Comparison of ENCODE assay signal across 8 mouse cellular contexts in the genomic region with DNA sequence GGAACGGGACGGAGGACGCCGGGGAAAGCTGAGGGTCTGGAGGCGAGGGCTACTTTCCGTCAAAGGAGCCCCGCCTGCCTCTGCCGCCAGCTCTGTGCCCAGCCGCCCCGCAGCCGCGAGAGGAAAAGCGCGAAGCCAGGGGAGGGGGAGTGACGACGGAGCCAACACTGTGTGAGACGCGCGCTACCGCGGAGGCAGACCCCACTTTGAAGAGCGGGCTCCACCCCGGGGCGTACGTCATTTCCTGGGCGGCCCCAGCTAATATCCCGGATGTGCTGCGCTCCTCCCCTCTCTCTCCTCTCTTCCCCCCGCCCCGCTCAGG. TPM values are rescaled to one million over a fixed set of nuclear protein-coding genes. Genes with fewer than 3 reads are reported as not detected.
DNase-seq lines count a peak whose midpoint lies in the region; ATAC-seq and TF ChIP-seq lines count a peak whose summit lies in the region.

No protein-coding gene starts in this region.

- peak; percentile 90 for TF ChIP-seq POLR2A in spleen, adult 2 months (IDR thresholded peaks at IDR 0.05; ENCODE audit: low read depth, low read length)

- ATAC-seq in embryonic facial prominence, embryonic 14.5 days (ENCODE audit: low read depth), result peak; percentile 99
- ATAC-seq in limb, embryonic 12.5 days (ENCODE audit: insufficient number of reproducible peaks, insufficient read depth, low FRiP score, low TSS enrichment, low read depth), result peak; percentile 98
- peak; percentile 99 for ATAC-seq in midbrain, embryonic 14.5 days (ENCODE audit: low FRiP score, low TSS enrichment)

- H3K9ac ChIP-seq in embryonic facial prominence, embryonic 14.5 days (ENCODE audit: low read depth, low read length), result peak overlapping the region; percentile 96
- peak overlapping the region; percentile 95 for H3K9ac ChIP-seq in limb, embryonic 12.5 days (replicated peaks)
- H3K9ac ChIP-seq in midbrain, embryonic 14.5 days (replicated peaks; ENCODE audit: low read length), result peak overlapping the region; percentile 97

- peak overlapping the region; percentile 98 for H3K4me3 ChIP-seq in embryonic facial prominence, embryonic 14.5 days (ENCODE audit: low read depth, low read length)
- H3K4me3 ChIP-seq in limb, embryonic 12.5 days (replicated peaks), result peak overlapping the region; percentile 93
- peak overlapping the region; percentile 93 for H3K4me3 ChIP-seq in midbrain, embryonic 14.5 days (replicated peaks; ENCODE audit: low read depth, low read length)
- peak overlapping the region; percentile 99 for H3K4me3 ChIP-seq in spleen, adult 2 months (ENCODE audit: extremely low read depth, insufficient read depth, insufficient read length)

- H3K27ac ChIP-seq in embryonic facial prominence, embryonic 14.5 days (replicated peaks; ENCODE audit: low read depth, low read length), result peak overlapping the region; percentile 100
- H3K27ac ChIP-seq in limb, embryonic 12.5 days, result peak overlapping the region; percentile 100
- peak overlapping the region; percentile 100 for H3K27ac ChIP-seq in midbrain, embryonic 14.5 days (replicated peaks; ENCODE audit: low read depth, low read length)
- H3K27ac ChIP-seq in spleen, adult 2 months (ENCODE audit: insufficient read depth, low read length), result peak overlapping the region; percentile 100

- no peaks in the 10 kb centered on the region for H3K36me3 ChIP-seq in embryonic facial prominence, embryonic 14.5 days (ENCODE audit: control insufficient read depth, insufficient read depth, low read length)
- no peaks in the 10 kb centered on the region for H3K36me3 ChIP-seq in limb, embryonic 12.5 days
- no peaks in the 10 kb centered on the region for H3K36me3 ChIP-seq in midbrain, embryonic 14.5 days (ENCODE audit: control insufficient read depth, insufficient read depth, low read length)
- H3K36me3 ChIP-seq in spleen, adult 2 months (ENCODE audit: control insufficient read depth, insufficient read depth, low read length), result no peaks in the 10 kb centered on the region

- TF ChIP-seq CTCF in spleen, adult 2 months (IDR thresholded peaks at IDR 0.05; ENCODE audit: extremely low read depth, insufficient read depth, insufficient read length, insufficient replicate concordance), result no peak

- H3K9me3 ChIP-seq in embryonic facial prominence, embryonic 14.5 days (ENCODE audit: control insufficient read depth, low read length), result no peaks in the 10 kb centered on the region
- no peaks in the 10 kb centered on the region for H3K9me3 ChIP-seq in limb, embryonic 12.5 days
- H3K9me3 ChIP-seq in midbrain, embryonic 14.5 days (ENCODE audit: control insufficient read depth, low read length), result no peaks in the 10 kb centered on the region

- peak overlapping the region; percentile 43; the same call in 1 of the 2 replicates for H3K4me2 ChIP-seq in embryonic facial prominence, embryonic 14.5 days (ENCODE audit: low read depth, low read length)
- H3K4me2 ChIP-seq in limb, embryonic 12.5 days, result peak overlapping the region; percentile 80
- peak overlapping the region; percentile 42 for H3K4me2 ChIP-seq in midbrain, embryonic 14.5 days (ENCODE audit: low read length)

- peaks cover 7% of the 10 kb centered on the region; the same call in 1 of the 2 replicates for H3K4me1 ChIP-seq in embryonic facial prominence, embryonic 14.5 days (ENCODE audit: control insufficient read depth, insufficient read depth, low read length)
- no peaks in the 10 kb centered on the region; the same call in 1 of the 2 replicates for H3K4me1 ChIP-seq in limb, embryonic 12.5 days (replicated peaks)
- peaks cover 16% of the 10 kb centered on the region for H3K4me1 ChIP-seq in midbrain, embryonic 14.5 days (ENCODE audit: control insufficient read depth, insufficient read depth, low read length)
- peaks cover 4% of the 10 kb centered on the region; the same call in 1 of the 2 replicates for H3K4me1 ChIP-seq in spleen, adult 2 months (ENCODE audit: control insufficient read depth, insufficient read depth, insufficient read length)

- 0% methylated on average over 5 of the region's 30 CpGs for WGBS in embryonic facial prominence, embryonic 14.5 days
- WGBS in limb, embryonic 12.5 days, result under 1% methylated on average over 30 of the region's 30 CpGs
- WGBS in midbrain, embryonic 14.5 days, result 0% methylated on average over 27 of the region's 30 CpGs
- 1% methylated on average over 27 of the region's 30 CpGs for WGBS in spleen, adult 2 months

- DNase-seq in A20 (ENCODE audit: low read depth, low spot score), result peak; percentile 97
- peak; percentile 79 to 83 for DNase-seq in adrenal gland, postnatal 4 days (ENCODE audit: low spot score in 2 of 2)
- DNase-seq in embryonic facial prominence, embryonic 14.5 days (ENCODE audit: low spot score), result peak; percentile 98
- DNase-seq in heart, adult 8-10 months (ENCODE audit: low spot score), result peak; percentile 90
- DNase-seq in kidney, adult 8-10 months, result peak; percentile 91 to 93
- DNase-seq in midbrain, embryonic 14.5 days, result peak; percentile 98
- peak; percentile 91 to 94 for DNase-seq in spleen, adult 2 months (ENCODE audit: low read depth in 1 of 2, low spot score in 2 of 2)

- H3K27me3 ChIP-seq in embryonic facial prominence, embryonic 14.5 days (replicated peaks; ENCODE audit: control insufficient read depth, insufficient read depth, low read length), result no peaks in the 10 kb centered on the region
- no peaks in the 10 kb centered on the region for H3K27me3 ChIP-seq in limb, embryonic 12.5 days
- no peaks in the 10 kb centered on the region for H3K27me3 ChIP-seq in midbrain, embryonic 14.5 days (ENCODE audit: control insufficient read depth, insufficient read depth, low read length)
- H3K27me3 ChIP-seq in spleen, adult 2 months (ENCODE audit: control insufficient read depth, insufficient read depth, low read length), result no peaks in the 10 kb centered on the region

RNA-seq across cellular contexts. Expression of a gene that starts 0.4 kb away (rescaled TPM):
- total RNA-seq in adrenal gland, postnatal 4 days (2021), result 10 to 100 TPM; 15.1 TPM
- 9.1 and 10.8 TPM in 2 replicates for polyA plus RNA-seq in embryonic facial prominence, embryonic 14.5 days (2014; fragmentation: Nextera tagmentation; extraction: Ambion mirVana)
- total RNA-seq in heart, adult 8-10 months (2022), result 1 to 10 TPM; 2.0 to 3.6 (median 2.2) TPM
- 13.8 and 14.6 TPM in 2 replicates for polyA plus RNA-seq in limb, embryonic 12.5 days (2016; fragmentation: Nextera tagmentation; extraction: Ambion mirVana)
- 30.8 and 37.8 TPM in 2 replicates for polyA plus RNA-seq in midbrain, embryonic 14.5 days (2014; fragmentation: Nextera tagmentation; extraction: Ambion mirVana)
- polyA plus RNA-seq in spleen, adult 2 months (2012; rRNA removed), result 2.2 and 2.4 TPM in 2 replicates

Comparison
In these comparisons a context has a peak if more than half of its experiments do, and no peak if none do; other contexts are left out.
1. Peak in every context shown above with its lines: DNase-seq, ATAC-seq, H3K4me3 ChIP-seq and H3K27ac ChIP-seq.